Mouse (Mus musculus): ENCODE data around the gene Lrrc45. TPM values are rescaled to one million over a fixed set of nuclear protein-coding genes. Genes with fewer than 3 reads are reported as not detected.
A peak's percentile ranks its signal among the peaks of the same experiment; 100 is the strongest.

Gene Lrrc45
- polyA plus RNA-seq, 1 experiment, result 23.9 TPM

GRCm38 (mm10) chr11:120689365-120689764 lies 24.4 kb upstream of the Lrrc45 start:
- peaks cover 46% of the 10 kb centered on the region for H3K36me3 ChIP-seq (ENCODE audit: control insufficient read depth, insufficient read depth, low read length)
- no peak overlapping the region for H3K4me3 ChIP-seq (ENCODE audit: low read depth, low read length)
- no peak for TF ChIP-seq CTCF (IDR thresholded peaks at IDR 0.05; ENCODE audit: extremely low read depth, insufficient read length, insufficient replicate concordance, low read depth, low read length)
- no peak for TF ChIP-seq POLR2A (IDR thresholded peaks at IDR 0.05; ENCODE audit: low read depth, low read length)
- H3K4me1 ChIP-seq (ENCODE audit: control insufficient read depth, insufficient read depth, insufficient read length, low read length), result peaks cover 14% of the 10 kb centered on the region; the same call in 1 of the 2 replicates
- H3K27ac ChIP-seq (ENCODE audit: insufficient read depth, low read depth, low read length), result no peak overlapping the region
- 83% methylated on average over 3 of the region's 3 CpGs for WGBS
- H3K27me3 ChIP-seq (ENCODE audit: control insufficient read depth, insufficient read depth, low read length), result no peaks in the 10 kb centered on the region

GRCm38 (mm10) chr11:120692471-120693011 lies 21.2 kb upstream of the Lrrc45 start:
- Histone ChIP-seq H3K4me1 (ENCODE audit: control insufficient read depth, insufficient read depth, insufficient read length, low read length) (peaks cover 16% of the 10 kb centered on the region; the same call in 1 of the 2 replicates), H3K4me3 (ENCODE audit: low read depth, low read length) (no peak overlapping the region), H3K27me3 (ENCODE audit: control insufficient read depth, insufficient read depth, low read length) (no peaks in the 10 kb centered on the region), H3K27ac (ENCODE audit: insufficient read depth, low read depth, low read length) (peak overlapping the region; percentile 92), H3K36me3 (ENCODE audit: control insufficient read depth, insufficient read depth, low read length) (peaks cover 35% of the 10 kb centered on the region)
- 33% methylated on average over 4 of the region's 4 CpGs for WGBS
- TF ChIP-seq POLR2A (IDR thresholded peaks at IDR 0.05; ENCODE audit: low read depth, low read length) (no peak), CTCF (IDR thresholded peaks at IDR 0.05; ENCODE audit: extremely low read depth, insufficient read length, insufficient replicate concordance, low read depth, low read length) (no peak)

DNA sequence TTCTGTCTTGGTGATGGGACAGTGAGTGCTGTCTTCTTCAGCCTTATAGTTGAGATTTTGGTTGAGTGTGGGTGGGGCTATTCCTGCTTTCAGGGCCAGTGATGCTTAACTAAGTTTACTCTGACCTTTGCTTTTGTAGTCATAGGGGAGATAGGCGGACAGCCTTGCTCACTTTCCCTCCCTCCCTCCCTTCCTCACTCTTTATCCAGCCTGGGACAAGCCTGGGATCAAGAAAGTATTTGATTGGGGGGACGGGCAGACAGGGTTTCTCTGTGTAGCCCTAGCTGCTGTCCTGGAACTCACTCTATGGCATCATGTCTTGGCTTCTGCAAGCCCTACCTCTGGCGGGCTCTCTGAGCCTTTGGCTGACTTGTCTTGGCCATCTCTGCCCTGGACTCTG lies 20.3 kb upstream of the Lrrc45 start:
- peaks cover 31% of the 10 kb centered on the region for H3K36me3 ChIP-seq (ENCODE audit: control insufficient read depth, insufficient read depth, low read length)
- peaks cover 16% of the 10 kb centered on the region; the same call in 1 of the 2 replicates for H3K4me1 ChIP-seq (ENCODE audit: control insufficient read depth, insufficient read depth, insufficient read length, low read length)
- H3K4me3 ChIP-seq (ENCODE audit: low read depth, low read length), result no peak overlapping the region
- H3K27ac ChIP-seq (ENCODE audit: insufficient read depth, low read depth, low read length), result peak overlapping the region; percentile 92
- WGBS, result 59% methylated on average over 3 of the region's 3 CpGs
- TF ChIP-seq CTCF (IDR thresholded peaks at IDR 0.05; ENCODE audit: extremely low read depth, insufficient read length, insufficient replicate concordance, low read depth, low read length) (no peak), POLR2A (IDR thresholded peaks at IDR 0.05; ENCODE audit: low read depth, low read length) (no peak)
- H3K27me3 ChIP-seq (ENCODE audit: control insufficient read depth, insufficient read depth, low read length), result no peaks in the 10 kb centered on the region

- Histone ChIP-seq H3K4me3 (ENCODE audit: low read depth, low read length) (no peak overlapping the region), H3K4me1 (ENCODE audit: control insufficient read depth, insufficient read depth, insufficient read length, low read length) (peaks cover 16% of the 10 kb centered on the region; the same call in 1 of the 2 replicates), H3K36me3 (ENCODE audit: control insufficient read depth, insufficient read depth, low read length) (peaks cover 28% of the 10 kb centered on the region), H3K27ac (ENCODE audit: insufficient read depth, low read depth, low read length) (no peak overlapping the region), H3K27me3 (ENCODE audit: control insufficient read depth, insufficient read depth, low read length) (no peaks in the 10 kb centered on the region)
- no peak for TF ChIP-seq POLR2A (IDR thresholded peaks at IDR 0.05; ENCODE audit: low read depth, low read length)
- no peak for TF ChIP-seq CTCF (IDR thresholded peaks at IDR 0.05; ENCODE audit: extremely low read depth, insufficient read length, insufficient replicate concordance, low read depth, low read length)
- WGBS, result 55% methylated on average over 4 of the region's 4 CpGs
These were observed 18.5 kb upstream of the Lrrc45 start for GRCm38 (mm10) chr11:120695184-120695583.

GRCm38 (mm10) chr11:120695641-120696040 lies 18.1 kb upstream of the Lrrc45 start:
- WGBS, result 74% methylated on average over 12 of the region's 12 CpGs
- H3K4me3 ChIP-seq (ENCODE audit: low read depth, low read length), result no peak overlapping the region
- peaks cover 24% of the 10 kb centered on the region for H3K36me3 ChIP-seq (ENCODE audit: control insufficient read depth, insufficient read depth, low read length)
- H3K4me1 ChIP-seq (ENCODE audit: control insufficient read depth, insufficient read depth, insufficient read length, low read length), result peaks cover 16% of the 10 kb centered on the region; the same call in 1 of the 2 replicates
- H3K27me3 ChIP-seq (ENCODE audit: control insufficient read depth, insufficient read depth, low read length), result no peaks in the 10 kb centered on the region
- TF ChIP-seq POLR2A (IDR thresholded peaks at IDR 0.05; ENCODE audit: low read depth, low read length) (no peak), CTCF (IDR thresholded peaks at IDR 0.05; ENCODE audit: extremely low read depth, insufficient read length, insufficient replicate concordance, low read depth, low read length) (no peak)
- no peak overlapping the region for H3K27ac ChIP-seq (ENCODE audit: insufficient read depth, low read depth, low read length)

DNA sequence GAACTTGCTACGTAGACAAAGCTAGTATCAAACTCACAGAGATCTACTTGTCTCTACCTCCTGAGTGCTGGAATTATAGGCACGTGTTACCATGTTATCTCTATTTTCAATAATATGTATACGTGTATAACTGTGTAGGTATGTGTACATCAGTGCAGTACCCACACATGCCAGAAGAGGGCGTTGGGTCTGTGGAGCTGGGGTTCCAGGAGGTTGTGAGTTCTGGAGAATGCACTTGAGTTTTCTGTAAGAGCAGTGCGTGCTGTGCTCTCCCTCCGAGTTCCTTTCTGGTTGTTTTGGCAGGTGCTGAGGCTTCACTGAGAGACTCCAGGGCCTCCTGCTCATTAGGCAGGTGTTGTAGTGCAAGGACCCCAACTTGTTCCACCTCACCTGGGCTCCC lies 17.2 kb upstream of the Lrrc45 start:
- Histone ChIP-seq H3K4me1 (ENCODE audit: control insufficient read depth, insufficient read depth, insufficient read length, low read length) (peaks cover 16% of the 10 kb centered on the region; the same call in 1 of the 2 replicates), H3K4me3 (ENCODE audit: low read depth, low read length) (no peak overlapping the region), H3K27ac (ENCODE audit: insufficient read depth, low read depth, low read length) (no peak overlapping the region), H3K36me3 (ENCODE audit: control insufficient read depth, insufficient read depth, low read length) (peaks cover 25% of the 10 kb centered on the region), H3K27me3 (ENCODE audit: control insufficient read depth, insufficient read depth, low read length) (no peaks in the 10 kb centered on the region)
- TF ChIP-seq POLR2A (IDR thresholded peaks at IDR 0.05; ENCODE audit: low read depth, low read length) (no peak), CTCF (IDR thresholded peaks at IDR 0.05; ENCODE audit: extremely low read depth, insufficient read length, insufficient replicate concordance, low read depth, low read length) (peak; percentile 42; the same call in 1 of the 2 replicates)
- 93% methylated on average over 6 of the region's 6 CpGs for WGBS

- Histone ChIP-seq H3K27ac (ENCODE audit: insufficient read depth, low read depth, low read length) (no peak overlapping the region), H3K4me3 (ENCODE audit: low read depth, low read length) (no peak overlapping the region), H3K27me3 (ENCODE audit: control insufficient read depth, insufficient read depth, low read length) (no peaks in the 10 kb centered on the region), H3K4me1 (ENCODE audit: control insufficient read depth, insufficient read depth, insufficient read length, low read length) (peaks cover 12% of the 10 kb centered on the region; the same call in 1 of the 2 replicates), H3K36me3 (ENCODE audit: control insufficient read depth, insufficient read depth, low read length) (peaks cover 33% of the 10 kb centered on the region)
- WGBS, result 90% methylated on average over 10 of the region's 10 CpGs
- no peak for TF ChIP-seq CTCF (IDR thresholded peaks at IDR 0.05; ENCODE audit: extremely low read depth, insufficient read length, insufficient replicate concordance, low read depth, low read length)
- no peak for TF ChIP-seq POLR2A (IDR thresholded peaks at IDR 0.05; ENCODE audit: low read depth, low read length)
These were observed 16.0 kb upstream of the Lrrc45 start for GRCm38 (mm10) chr11:120697741-120698140.

All from small intestine, adult 2 months (tissue).